Mouse (Mus musculus) megakaryocyte-erythroid progenitor cell, adult 5-6 weeks (primary cell): ENCODE measurements at regions not wholly inside any gene's neighbourhood (a gene's known extent, or its start where the extent isn't known, plus 50 kb on each side); places are given as distances from the start of the nearest gene placed in this dataset.

Experiments used
- ATAC-seq: replicated peaks from 2 replicates; pipeline ENCODE4 v1.8.0; 2016; ENCODE audit warnings: mild to moderate bottlenecking, inconsistent platforms; ENCODE audit not compliant: severe bottlenecking, poor library complexity, low FRiP score, low TSS enrichment

DNA sequence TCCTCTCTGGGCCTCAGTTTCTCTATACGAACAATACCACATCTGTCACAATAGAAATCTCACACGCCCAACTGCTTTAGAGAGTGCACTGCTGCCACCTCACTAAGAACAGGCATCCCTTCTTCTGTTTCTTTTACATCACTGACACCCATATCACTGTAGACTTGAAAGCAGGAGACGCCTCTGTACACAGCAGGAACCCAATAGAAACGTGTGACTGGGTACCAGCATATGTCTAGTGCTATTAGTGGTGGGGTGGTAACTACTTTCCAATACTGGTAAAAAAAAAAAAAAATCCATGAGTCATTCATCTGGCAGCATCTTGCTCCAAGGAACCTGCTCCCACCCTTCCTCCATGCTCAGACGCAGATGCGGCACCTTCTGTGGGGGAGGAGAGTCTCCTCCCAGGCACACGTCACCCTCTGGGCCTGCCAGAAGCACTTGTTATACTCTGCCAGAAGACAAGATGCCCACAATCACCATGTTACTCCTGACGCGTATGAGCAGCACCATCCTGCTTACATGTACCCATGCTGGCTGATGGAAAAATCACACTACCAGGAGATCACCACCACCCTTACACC is 151.3 kb upstream of the Plxna4 start:
- no peak for ATAC-seq

DNA sequence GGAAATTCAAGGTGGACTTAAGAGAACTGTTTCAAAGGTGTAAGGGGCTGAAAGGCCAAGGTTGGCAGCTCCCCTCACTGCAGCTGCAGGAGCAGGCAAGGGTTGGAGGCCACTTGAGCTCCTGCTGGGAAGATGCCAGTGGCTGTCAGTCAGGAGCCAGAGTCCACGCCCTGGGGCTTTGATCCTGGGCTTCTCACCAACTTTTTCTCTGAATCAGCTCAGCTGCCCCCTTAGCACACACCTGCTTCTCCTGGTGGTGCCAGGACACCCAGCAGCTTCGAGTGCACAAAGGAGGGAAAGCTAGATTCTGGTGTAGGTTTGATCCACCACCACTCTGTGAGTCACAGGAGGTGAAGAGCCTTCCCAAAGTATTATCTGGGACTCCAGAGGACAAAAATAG is 140.7 kb upstream of the Plxna4 start:
- ATAC-seq: no peak

DNA sequence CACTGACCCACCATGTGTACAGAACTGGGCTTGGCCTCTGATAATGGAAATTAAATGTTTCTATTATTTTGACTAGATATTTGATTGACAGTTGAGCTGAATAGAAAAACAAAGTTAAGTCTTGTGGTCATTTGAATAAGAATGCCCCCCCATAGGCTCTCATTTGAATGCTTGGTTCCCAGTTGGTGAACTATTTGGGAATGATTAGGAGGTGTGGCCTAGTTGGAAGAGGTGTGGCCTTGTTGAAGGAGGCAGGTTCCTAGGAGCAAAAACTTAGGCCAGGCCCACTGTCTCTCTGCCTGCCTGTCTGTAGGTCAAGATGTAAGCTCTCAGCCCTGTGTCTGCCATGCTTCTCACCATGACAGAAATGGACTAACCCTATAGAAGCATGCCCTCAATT is 138.6 kb upstream of the Plxna4 start:
- ATAC-seq: no peak

DNA sequence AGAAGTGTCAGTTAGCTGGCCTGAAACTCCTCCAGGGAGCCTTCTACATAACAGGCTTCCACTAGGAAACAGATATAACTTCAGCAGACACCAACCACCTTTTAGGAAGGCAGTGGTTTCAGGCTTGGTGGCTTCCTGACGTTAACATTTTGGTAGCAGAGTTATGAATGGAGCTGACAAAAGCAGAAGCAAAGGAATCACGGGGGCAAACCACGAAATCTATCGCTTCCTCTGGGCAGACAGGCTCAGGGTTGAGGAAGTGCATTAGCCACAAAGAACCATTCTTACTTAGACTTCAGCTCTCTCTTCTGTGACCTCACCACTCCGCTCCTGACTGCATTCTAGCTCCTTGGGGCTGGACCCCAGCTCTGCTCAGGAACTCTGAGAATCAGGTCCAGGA is 129.9 kb upstream of the Plxna4 start:
- ATAC-seq: no peak

DNA sequence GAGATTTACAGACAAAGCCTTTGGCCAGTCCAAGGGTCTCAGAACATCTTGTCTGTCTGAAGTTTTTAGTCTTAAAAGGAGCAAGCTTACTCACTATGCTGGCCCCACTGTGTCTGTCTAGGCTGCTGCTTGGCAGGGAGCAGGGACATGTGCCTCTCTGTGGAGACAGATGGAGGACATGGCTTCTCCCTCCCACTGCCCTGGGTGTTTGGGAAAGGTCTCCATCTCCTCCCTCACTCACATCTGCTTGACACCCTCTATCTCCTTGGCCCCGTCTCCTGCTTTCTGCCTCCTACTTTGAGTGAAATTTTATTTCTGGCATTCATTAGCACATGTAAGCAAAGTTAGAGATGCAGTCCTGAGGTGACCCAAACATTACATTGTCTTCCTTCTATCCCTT is 127.1 kb upstream of the Plxna4 start:
- ATAC-seq: no peak

DNA sequence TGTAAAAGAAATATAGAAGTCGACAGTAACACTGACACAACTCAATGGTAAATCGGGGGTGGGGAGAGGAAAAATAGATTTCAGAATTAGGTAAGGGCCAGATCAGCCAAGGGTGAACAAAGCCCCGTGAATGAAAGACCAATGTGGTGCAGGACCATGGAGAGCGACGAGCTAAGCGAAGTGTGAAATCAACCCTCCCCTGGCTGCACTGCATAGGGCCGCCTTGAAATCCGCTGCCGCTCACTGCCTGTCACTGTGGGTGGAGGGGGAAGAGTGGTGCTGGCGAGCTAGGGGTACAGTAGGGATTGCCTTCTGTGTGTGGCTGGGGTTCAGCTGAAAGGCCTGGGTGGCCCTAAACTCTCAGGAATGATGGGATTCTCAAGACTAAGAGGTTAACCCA is 122.2 kb upstream of the Plxna4 start:
- ATAC-seq: peak; percentile 44; the same call in 1 of the 2 replicates

DNA sequence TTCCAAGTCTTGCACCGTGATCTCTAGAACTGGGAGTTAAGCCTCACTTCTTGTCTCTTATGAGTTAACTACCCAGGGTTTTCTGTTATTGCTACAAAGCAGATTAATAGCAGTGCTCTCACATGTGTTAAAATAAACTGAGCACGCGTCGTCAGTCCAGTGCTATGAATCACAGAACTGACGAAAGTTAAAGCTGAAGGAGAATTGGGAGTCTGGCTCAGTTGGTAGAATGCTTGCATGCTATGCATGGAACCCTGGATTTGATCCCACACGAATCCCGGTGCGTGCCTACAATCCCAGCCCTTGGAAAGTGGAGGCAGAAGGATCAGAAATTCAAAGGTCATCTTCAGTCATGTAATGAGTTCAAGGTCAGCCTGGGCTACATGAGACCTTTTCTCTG is 121.6 kb upstream of the Plxna4 start:
- no peak for ATAC-seq

DNA sequence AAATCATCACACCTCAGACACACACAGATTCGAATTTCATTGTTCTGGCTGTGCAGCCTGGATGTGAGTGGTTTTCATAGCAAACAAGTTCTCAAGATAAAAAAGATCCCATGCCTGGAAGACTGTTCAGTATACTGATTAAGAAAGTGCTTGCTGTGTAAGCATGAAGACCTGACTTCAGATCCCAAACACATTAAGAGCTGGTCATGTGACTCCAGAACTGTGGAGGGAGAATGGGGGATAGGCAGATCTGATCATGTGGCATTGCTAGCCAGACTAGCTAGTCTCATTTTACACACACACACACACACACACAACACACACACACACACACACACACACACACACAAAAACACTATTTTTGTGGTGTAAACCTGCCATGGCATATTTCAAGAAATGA is 119.4 kb upstream of the Plxna4 start:
- ATAC-seq: no peak

DNA sequence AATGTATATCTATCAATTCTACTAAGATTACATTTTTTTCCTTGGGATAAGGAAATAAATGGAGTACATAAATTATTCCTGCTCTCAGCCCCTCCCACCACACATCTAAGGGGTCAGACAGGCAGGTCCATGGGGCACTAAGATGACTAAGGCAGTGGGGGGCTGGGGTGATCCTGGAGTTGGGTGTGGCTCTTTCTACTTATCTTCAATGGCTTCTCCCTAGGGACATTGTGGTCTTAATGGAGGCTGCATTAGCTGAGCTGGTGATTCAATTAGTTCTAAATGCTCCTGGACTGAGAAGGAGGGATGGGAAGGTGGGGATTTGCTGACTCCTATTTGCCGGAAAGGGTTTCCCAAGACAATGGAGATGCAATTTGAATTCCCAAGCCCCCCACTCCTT is 118.4 kb upstream of the Plxna4 start:
- ATAC-seq: no peak

DNA sequence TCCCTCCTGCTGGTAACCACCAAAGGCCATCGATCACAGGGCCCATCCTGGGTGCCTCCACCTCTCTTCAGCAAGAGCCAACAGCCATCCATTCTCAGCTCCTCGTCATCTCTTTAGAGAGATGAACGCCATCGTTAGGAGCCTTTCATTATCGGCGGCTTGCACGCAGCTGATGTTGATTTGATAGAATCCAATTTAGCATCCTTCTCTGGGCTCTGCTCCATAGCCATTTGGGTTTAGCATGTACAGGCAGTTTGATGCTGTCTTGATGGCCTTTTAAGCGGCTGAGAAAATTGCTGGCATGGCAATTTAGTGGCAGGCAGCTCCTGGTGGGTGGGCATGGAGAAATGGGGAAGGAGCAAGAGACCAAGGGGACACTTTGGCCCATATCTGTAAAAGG is 115.5 kb upstream of the Plxna4 start:
- ATAC-seq: no peak

DNA sequence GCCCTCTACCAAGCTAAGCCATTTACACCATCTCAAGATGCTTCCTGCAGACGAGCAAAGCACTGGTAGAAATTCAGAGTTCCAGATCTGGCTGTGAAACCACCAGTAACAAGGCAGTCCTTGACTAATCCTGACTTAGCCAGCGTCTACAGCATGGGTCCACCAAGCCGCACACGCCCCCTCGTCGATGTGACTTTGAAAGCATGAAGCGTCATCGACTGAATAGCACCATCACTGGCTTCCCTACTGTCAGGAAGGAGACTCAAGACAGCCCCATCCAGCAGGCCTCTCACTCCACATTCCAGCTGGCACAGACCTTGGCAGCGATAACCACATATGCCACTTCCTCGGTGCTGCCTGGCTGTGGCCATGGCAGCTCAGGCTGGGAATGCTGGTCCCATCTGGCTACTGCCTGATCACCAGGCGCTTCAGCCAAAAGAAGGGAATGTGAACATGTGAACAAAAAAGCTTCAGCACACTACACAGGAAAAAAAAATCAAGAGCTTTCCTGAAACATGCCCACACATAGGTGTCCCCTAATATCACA is 114.3 kb upstream of the Plxna4 start:
- ATAC-seq: no peak

DNA sequence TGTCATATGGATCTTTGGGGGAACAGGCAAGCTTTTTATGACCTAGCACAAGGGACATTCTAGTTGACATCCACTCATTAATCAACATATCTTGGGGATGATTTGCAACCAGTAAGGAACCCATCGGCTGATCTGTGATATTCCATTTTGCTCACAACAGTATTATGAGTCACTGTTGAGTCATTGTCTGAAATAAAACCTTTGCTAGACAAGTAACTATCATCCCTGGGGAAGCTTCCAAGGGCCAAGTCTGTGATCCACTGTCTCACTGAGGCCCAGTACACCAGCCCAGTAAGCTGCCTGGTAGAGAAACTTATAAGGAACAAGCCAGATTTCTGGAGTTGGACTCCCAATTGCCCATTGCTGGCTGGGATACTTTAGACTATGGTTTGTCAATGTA is 111.8 kb upstream of the Plxna4 start:
- no peak for ATAC-seq

DNA sequence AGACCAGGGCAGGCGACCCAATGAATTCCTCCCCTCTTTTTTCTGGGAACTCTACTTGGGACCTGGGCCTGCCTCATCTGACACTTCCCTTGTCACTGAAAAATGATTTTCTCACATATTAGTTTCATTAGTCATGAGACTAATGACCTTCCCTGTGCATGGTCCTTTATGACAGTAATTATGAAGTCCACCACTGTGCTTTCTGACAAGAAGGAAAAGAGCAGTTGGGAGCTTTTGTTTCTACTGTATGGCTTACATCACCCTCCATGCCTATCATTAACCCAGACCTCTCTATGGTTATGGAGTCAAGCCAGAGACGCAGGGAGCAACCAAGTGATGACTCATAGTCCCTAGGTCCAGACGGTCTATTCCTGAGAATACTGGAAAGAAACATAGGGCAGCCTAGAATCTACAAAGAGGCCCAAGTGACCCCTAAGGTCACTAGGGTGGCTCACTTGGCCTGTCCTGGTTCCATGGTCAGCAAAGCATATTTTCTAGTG is 109.8 kb upstream of the Plxna4 start:
- no peak for ATAC-seq

DNA sequence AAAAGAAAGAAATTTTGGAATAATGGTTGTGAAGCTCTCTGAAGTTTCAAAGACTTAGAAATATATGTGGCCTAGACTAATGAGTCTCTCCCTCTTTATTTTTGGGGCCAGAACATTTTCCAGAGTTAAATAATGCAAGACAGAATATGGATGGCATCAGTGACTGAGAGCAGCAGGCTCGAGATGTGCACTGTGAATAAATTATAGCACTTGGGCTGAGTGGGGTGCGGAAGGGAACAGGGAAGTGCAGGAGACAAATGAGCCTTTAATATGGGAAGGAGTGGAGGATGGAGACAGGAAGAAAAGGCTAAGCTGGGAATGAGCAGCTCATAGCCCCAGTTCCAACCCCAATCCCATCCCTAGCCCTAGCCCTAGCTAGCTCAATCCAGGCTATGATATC is 108.0 kb upstream of the Plxna4 start:
- ATAC-seq: no peak

DNA sequence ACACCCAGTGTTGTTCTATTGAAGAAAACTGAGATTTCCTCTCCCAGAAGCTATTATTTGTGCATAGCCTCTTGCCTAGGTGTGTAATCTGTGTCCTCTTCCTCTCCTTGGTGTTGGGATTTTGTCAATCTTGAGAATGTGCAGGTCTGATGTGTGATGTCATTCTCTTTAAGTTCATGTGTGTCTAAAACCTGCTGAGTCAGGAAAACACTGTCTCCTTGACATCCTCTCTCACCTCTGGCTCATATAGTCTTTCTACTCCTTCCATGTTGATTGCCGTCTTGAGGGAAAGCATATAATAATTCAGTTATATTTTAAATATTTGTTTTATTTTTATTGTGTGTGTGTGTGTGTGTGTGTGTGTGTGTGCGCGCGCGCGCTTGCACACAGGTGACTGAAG is 84.6 kb upstream of the Plxna4 start:
- no peak for ATAC-seq

DNA sequence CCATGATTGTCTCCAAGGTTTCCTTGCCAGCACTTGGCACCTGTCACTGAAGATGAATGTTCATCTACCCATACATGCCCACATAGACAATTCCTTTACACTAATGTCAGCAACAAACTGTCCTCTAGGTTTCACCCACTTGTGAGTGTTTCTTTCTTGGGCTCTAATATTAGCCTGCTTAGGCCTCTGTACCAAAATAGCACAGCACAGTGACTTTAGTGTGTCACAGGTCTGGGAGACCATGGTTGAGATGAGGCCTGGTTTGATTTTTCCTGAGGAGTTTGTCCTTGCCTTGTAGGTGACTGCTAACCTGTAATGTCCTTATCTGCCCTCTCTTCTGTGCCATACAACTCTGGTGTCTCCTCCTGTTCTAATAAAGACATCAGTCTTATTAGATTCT is 71.8 kb upstream of the Plxna4 start:
- ATAC-seq: no peak

DNA sequence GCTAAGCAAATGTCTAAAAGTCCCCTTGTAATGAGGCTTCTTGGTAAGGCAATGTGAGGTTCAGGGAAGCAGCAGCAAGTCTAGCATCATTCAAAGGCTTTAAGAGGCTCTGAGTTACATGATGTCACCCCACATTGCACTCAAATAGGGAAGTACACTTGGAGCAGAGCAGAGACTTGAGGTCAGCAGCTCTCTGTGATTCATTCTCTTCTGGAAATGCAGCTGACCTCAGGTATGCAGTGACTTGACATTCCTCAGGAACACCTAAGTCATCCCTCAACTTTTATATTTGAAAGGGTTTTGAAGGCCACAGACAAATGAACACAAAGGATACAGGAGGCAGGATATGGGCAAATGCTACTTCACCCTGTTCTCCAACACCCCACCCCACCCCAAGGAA is 69.4 kb upstream of the Plxna4 start:
- ATAC-seq: no peak

DNA sequence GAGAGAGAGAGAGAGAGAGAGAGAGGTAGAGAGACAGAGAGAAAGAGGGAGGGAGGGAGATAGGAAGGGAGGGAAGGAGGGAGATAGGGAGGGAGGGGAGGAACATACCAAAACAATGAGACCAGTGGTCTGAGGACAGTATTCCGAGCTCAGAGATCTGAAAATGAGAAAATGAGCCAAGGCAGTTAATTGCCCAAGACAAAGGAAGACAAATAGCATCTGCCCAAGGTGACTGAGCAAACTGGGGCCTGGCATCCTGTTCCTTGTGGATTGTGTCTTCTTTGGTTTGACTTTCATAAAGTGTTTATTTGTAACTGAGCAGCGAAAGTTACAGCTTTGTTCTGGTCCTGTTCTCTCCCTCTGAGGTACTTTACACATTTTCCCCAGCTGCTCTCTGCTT is 66.2 kb upstream of the Plxna4 start:
- ATAC-seq: no peak

DNA sequence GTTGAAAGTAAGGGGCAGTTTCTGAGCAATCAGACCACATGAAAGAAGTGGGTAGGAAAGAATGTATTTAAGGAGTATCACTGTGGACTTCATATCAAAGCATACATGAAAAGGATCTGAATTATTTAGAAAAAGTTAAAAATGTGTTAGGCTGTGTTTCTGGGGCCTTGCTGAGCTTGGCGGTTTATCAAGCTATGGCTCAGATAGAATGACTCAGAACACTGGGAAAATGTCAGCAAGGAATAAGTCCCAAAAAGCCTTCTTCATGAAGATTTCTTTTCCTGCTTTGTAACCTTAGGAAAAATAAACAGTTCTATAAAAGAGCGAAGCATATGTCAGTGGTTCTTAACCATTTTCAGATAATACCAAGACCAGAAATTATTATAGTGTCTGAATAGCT is 56.0 kb upstream of the Plxna4 start:
- no peak for ATAC-seq

DNA sequence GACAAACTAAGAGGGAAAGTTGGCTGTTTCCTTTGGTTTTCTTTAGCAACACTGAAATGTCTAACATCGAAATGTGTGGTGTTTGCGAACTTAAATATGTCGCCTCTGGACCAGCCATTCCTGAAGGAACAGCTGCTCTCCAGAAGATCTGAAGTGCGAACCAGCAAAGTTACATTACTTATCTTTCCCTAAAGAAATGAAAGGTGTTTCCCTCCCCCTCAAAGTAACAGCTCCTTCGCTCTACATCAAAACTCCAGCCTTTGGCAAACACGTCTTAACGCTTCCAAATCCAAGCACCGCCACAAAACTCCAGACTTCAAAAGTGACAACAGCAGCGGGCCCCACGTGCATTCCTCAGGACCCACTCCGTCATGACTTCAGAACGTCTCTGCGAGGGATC is 50.9 kb upstream of the Plxna4 start:
- ATAC-seq: no peak
